Mouse (Mus musculus) left cerebral cortex, adult 9 months (tissue): ENCODE measurements at regions not wholly inside any gene's neighbourhood (a gene's known extent, or its start where the extent isn't known, plus 50 kb on each side); places are given as distances from the start of the nearest gene placed in this dataset.

Experiments
- DNase-seq, 2 experiments: peaks; one replicate each; pipeline ENCODE4 v3.0.0; 2022; ENCODE audit warnings: low spot score in 2 of 2

GRCm38 (mm10) chr2:169147655-169148054, 192.3 kb upstream of the Zfp64 start:
- peak in 1 of 2 experiments; percentile 41 for DNase-seq

GRCm38 (mm10) chr2:169142224-169142623, 186.8 kb upstream of the Zfp64 start:
- DNase-seq = no peak

DNA sequence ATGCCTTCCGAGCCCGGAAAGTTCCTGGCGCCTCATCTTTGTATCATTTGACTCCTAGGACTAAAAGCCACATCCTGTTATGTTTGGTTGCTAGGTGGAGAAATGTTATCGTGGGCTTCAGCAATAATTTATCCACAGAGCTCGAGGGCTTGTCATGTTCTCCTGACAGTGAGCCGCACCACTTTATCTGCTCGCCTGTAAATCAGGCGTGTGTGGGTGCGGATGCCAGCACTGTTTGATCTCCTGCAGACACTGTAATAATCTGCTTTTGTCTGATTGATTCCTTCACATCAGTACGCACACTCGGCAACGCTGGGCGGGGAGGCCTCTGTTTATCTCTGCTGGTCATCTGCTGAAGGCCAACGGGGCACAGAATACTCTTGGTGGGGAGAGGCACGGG, 178.5 kb upstream of the Zfp64 start:
- DNase-seq = no peak

GRCm38 (mm10) chr2:169125476-169125875, 170.1 kb upstream of the Zfp64 start:
- DNase-seq = peak in 1 of 2 experiments; percentile 61

DNA sequence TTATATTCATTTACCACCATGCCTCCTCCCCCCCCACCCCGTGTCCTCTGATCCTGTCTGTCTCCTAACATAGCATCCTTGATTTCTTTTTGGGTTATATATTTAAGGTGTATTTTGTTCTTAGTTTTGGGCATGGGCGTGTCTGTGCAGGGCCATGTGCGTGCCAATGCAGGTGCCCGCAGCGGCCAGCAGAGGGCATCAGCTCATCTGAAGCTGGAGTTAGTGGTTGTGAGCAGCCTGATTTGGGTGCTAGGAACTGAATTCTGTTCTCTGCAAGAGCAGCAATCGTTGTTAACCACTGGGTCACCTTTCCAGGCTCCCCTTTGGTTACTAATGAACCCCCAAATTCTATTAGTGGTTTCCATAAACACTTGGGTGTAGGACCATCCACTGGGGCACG, 167.5 kb upstream of the Zfp64 start:
- DNase-seq = no peak

- DNase-seq = no peak
Observed at GRCm38 (mm10) chr2:169116841-169117240, 161.5 kb upstream of the Zfp64 start.

DNA sequence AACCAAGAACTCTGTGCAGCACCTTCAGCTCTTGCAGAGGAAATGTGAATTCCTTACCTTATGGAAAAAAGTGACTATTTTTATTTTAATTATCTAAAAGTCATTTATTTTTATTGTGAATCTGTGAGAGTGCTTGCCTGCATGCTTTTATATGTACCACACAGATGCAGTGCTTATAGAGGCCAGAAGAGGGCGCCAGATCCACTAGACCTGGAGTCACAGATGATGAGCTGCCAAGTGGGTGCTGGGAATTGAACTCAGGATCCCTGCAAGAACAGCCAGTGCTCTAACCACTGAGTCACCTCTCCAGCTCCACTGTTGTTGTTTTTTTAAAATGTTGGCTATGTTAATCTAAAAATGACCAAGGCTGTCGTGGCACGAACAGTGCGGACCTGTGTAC, 153.7 kb upstream of the Zfp64 start:
- DNase-seq = no peak

DNA sequence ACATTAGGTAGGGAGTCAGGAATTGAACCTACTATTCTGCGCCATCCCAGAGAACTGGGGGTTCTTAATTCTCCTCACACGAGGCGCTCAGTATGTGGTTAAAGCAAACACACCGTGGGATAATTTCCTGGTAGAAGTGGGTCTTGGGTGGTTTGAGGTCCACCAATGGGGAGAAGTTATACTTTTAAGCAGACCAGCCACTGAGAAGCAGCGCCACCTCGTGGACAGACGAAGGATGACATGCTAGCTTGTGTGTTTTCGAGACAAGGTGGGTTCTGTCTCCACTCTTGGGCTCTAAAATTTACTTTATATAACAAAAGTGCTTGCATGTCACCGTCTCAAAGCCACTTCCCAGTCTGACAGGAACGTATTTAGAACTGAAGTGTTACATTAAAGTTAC, 152.7 kb upstream of the Zfp64 start:
- peak in 1 of 2 experiments; percentile 14 for DNase-seq

DNA sequence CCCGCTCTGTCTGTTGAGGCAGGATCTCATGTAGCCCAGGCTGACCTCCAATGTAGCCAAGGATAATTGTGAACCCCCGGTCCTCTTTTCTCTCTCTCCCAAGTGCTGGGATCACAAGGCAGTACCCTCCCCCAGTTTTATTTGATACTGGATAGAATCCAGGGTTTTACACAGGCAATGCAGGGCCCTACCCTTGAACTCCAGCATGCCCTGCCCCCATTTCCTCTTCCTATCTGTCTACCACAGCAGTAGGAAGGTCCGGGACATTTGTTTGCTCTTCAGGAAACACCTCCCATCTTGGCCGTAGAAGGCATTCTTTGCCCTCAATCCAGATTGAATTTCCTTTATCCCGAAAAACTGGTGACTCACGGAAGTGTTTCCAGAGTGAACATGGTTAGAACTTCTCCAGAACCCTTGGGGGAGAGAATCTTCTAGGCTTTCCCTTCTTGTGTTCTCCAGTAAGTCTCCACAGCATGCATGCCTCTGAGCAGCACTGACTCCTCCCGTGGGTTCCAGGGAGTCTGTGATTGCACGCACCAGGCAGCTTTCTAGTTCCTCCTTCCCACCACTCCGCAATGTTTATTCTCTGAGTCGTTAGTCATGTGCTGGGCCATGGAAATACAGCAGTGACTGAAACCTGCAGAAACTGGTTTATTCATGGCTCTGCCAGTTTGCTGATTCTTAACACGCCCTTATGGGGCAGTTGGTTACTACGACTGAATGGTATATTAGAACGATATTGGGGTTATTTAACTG, 146.3 kb upstream of the Zfp64 start:
- DNase-seq = no peak

- DNase-seq = no peak
Observed at GRCm38 (mm10) chr2:169100516-169100915, 145.1 kb upstream of the Zfp64 start.

GRCm38 (mm10) chr2:169099678-169100077, 144.3 kb upstream of the Zfp64 start:
- DNase-seq = no peak

GRCm38 (mm10) chr2:169098591-169098990, 143.2 kb upstream of the Zfp64 start:
- DNase-seq = no peak

DNA sequence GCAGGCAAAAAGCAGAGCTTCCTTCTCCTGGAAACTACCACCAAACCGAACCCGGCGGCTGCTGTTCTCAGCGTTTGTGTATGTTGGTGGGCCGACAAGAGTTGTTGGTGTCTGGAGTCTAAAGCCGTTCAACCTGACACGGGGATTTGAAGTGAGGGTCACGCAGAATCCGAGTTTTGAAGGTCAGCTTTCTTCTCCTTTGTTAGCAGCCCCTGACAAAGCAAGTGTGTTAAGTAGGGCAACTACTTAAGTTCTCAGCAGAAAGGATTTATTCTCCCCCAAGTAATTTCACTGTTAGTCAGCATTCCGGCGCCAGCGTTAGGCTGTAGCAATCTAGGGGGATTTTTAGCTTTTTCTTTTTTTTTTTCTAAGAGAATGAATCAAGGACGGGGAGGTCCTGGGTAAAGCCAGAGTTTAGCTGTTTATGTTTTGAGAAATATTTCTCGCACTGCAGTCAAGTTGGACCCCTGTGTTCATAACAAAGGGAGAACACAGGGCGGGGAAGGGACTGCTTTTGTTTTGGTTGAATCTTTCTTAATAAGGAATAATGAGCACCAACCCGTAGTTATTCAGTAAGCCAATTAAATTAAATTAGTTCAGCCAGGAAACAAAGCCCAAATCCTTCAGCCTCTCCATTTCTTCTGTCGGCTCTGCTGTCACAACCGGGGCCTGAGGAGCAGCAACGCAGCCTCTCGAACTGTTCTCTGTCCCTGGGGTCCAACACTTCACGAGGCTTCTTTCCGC, 138.8 kb upstream of the Zfp64 start:
- no peak for DNase-seq

GRCm38 (mm10) chr2:169090256-169090655, 134.9 kb upstream of the Zfp64 start:
- DNase-seq = no peak

GRCm38 (mm10) chr2:169088870-169089484, 133.6 kb upstream of the Zfp64 start:
- DNase-seq = peak in 1 of 2 experiments; percentile 2

DNA sequence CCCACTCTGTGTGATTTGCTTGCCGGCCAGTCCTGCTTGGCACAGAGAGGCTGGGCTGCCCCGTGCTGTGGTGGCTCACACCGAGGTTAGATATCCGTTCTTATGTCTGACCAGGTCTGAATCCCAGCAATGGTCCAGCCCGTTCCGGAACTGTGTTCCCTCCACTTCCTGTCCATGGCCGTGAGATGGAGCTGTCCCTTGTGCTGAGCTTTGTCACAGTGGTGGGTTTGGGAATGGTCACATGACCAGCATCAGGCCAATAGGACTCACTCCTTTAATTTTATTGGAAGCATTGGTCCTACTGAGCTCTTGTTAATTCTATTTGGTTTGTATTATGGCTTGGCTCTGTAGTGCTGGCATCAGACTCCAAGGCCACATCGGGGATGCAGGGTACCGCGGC, 132.9 kb upstream of the Zfp64 start:
- DNase-seq = no peak

- DNase-seq = no peak
Observed at GRCm38 (mm10) chr2:169071267-169071666, 115.9 kb upstream of the Zfp64 start.

DNA sequence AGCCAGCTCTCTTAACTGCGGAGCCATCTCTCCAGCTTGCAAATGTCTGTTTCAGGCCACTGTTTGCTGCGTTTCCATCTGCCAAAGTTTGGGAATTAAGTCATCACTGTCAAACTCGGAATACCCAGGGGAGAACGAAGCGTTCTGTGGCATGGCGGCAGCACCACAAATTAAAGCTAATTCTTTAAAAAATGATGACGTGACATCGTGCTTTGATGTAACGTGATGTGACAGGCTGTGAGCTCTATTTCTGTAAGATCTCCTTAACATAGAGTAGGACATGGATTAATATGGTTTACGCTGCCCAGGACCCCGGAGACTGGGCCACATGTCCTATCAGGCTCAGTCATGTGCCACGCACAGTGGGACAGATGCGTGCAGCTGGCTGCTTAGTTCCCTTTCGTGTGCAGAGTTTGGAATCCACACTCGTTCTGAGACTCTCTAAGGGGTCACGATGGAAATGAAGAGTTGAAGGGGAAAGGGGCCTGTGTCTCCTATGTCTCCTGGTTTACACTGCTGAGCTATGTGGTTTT, 109.8 kb upstream of the Zfp64 start:
- no peak for DNase-seq

DNA sequence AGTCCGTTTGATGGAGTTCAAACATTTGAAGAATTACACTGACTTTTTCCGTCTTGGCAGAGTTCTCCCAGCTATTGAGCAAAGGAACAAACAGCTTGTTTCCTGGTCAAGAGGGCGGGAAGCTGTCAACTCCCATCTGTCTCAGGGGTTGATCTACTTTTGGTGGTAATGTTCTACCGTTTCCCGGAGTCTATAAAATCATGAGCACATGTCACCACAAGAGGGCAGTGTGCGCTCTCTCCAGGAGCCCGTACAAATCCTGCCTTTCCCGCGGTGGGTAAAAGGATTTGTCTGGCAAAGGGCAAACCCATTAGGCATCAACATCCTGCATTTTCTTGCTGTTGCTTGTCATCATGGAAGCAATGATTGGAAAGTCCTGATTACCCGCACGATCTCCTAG, 106.1 kb upstream of the Zfp64 start:
- peak in 1 of 2 experiments; percentile 79 for DNase-seq

- peak in 1 of 2 experiments; percentile 24 for DNase-seq
Observed at GRCm38 (mm10) chr2:169060495-169060894, 105.1 kb upstream of the Zfp64 start.

DNA sequence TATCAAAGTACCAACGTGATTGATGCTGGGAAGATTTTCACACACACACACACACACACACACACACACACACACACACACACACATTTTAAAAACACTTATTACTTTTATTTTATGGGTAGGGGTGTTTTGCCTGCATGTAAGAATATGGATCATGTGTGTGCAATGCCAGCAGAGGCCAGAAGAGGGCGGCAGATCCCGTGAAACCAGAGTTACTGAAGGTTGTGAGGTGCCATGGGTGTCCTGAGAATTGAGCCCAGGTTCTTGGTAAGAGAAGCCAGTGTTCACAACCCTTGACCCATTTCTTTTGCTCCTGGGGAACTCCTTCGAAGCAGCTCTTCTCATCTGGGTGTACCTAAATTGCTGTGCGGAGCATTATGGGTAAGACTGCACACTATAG, 102.4 kb upstream of the Zfp64 start:
- no peak for DNase-seq

DNA sequence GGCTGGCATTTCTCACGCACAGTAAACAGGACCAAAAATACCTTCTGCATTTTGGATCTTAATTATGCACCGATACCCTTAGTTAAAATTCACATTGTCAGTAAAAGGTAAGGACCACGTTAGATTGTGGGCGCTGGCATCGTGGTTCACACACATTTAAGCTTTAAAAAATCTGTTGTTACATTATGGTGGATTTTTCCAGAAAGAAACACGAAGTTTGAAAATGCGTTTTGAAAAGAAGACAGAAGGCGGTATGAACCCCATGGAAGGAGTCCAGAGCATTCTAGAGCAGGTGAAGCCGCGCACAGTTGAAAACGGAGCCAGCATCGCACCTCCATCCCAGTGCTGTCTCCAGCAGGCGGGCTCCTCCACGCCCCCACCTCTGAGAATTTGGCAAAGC, 94.6 kb upstream of the Zfp64 start:
- DNase-seq = peak in 1 of 2 experiments; percentile 55
